21 mouse cellular contexts compared by ENCODE assay signal in the genomic region with DNA sequence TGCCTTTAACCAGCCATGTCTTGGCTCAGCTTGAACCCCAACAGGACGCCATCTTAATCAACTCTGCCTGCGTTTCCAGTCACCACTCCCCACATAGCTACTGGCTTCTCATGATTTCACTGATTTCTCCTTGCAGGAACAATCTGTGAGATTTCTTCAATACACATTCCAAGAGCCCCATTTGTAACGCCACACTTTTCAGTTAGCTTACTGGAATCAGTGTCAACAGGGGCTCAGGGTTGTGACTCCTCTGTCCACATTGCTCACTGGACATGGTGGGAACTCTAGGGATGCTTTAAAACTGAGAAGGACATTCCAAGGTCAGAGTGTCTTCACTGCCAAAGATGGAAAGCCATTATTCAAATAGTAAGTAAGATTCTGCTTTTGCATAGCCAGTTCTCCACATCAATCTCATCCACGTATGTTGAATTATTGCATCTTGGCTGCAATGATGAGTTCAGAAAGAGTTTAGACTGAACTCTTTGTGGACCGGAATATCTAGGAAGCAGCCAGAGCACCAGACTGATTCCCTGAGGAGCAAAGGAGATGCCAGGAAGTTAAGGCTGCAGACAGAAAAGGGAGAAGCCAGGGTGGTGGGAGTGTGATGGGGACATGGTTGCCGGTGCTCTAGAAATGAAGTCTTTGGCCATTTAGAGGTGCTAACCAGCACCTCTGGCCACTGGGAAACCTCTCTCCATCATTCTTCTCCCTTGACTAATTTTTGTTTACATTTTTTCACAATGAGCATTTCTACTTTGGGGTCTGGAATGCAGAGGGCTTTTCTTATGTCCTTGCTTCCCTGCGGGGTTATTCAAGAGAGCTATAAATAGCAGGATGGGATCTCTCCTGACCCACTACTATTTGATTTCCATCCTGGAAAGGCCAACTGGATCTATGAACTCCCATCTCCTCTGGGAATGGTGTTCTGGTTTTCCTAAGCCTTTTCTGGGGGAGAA.
DNase-seq lines count a peak whose midpoint lies in the region; ATAC-seq lines count a peak whose summit lies in the region.
"Had no signal": no experiment of that assay in that cellular context is flagged by ENCODE, and none has a peak within 500 bp of the region (broad histone marks: within the 10 kb centered on the region; RNA-seq: fewer than 3 reads in every experiment).

No protein-coding gene starts in this region.

- no peaks in the 10 kb centered on the region for H3K9me3 ChIP-seq in kidney, embryonic 16.5 days (ENCODE audit: low read length)
- H3K9me3 ChIP-seq in neural tube, embryonic 11.5 days (ENCODE audit: control insufficient read depth, low read length): no peaks in the 10 kb centered on the region
- no peaks in the 10 kb centered on the region for H3K9me3 ChIP-seq in stomach, embryonic 16.5 days (replicated peaks; ENCODE audit: control insufficient read depth, low read length)
- H3K9me3 ChIP-seq: embryonic facial prominence, embryonic 15.5 days; forebrain, embryonic 10.5 days; hindbrain, embryonic 12.5 days; limb, embryonic 15.5 days; liver, embryonic 15.5 days; midbrain, embryonic 13.5 days had no signal

- 0 out of 2 replicates have a peak overlapping the region, but pooled peaks have one; percentile 5 for H3K27ac ChIP-seq in kidney, embryonic 16.5 days (ENCODE audit: low read length)
- no peak overlapping the region for H3K27ac ChIP-seq in neural tube, embryonic 11.5 days (ENCODE audit: low read depth, low read length)
- H3K27ac ChIP-seq in stomach, embryonic 16.5 days (ENCODE audit: low read length): peak overlapping the region; percentile 8; the same call in 1 of the 2 replicates
- H3K27ac ChIP-seq: embryonic facial prominence, embryonic 15.5 days; forebrain, embryonic 10.5 days; hindbrain, embryonic 12.5 days; limb, embryonic 15.5 days; liver, embryonic 15.5 days; midbrain, embryonic 13.5 days had no signal

- H3K36me3 ChIP-seq in kidney, embryonic 16.5 days (ENCODE audit: insufficient read depth, low read length): no peaks in the 10 kb centered on the region
- no peaks in the 10 kb centered on the region for H3K36me3 ChIP-seq in neural tube, embryonic 11.5 days (ENCODE audit: control insufficient read depth, insufficient read depth, low read length)
- H3K36me3 ChIP-seq in stomach, embryonic 16.5 days (ENCODE audit: control insufficient read depth, insufficient read depth, low read length): no peaks in the 10 kb centered on the region
- H3K36me3 ChIP-seq: embryonic facial prominence, embryonic 15.5 days; forebrain, embryonic 10.5 days; hindbrain, embryonic 12.5 days; limb, embryonic 15.5 days; liver, embryonic 15.5 days; midbrain, embryonic 13.5 days had no signal

- ATAC-seq in kidney, embryonic 16.5 days (ENCODE audit: low FRiP score, low TSS enrichment): no peak
- no peak for ATAC-seq in neural tube, embryonic 11.5 days (ENCODE audit: insufficient read depth, low FRiP score, low TSS enrichment)
- no peak for ATAC-seq in stomach, embryonic 16.5 days (ENCODE audit: insufficient read depth, low FRiP score)
- ATAC-seq: forebrain, postnatal 0 days; inflammation-experienced regulatory T-cells, adult 6 months; midbrain, embryonic 13.5 days had no signal

- DNase-seq in heart, adult 11 months: peak; percentile 65
- DNase-seq in heart, adult 9 months (ENCODE audit: low spot score in 2 of 2): no peak
- DNase-seq in kidney, adult 18-20 months: no peak
- DNase-seq in neural tube, embryonic 11.5 days (ENCODE audit: low spot score): peak; percentile 4
- no peak for DNase-seq in neural tube, embryonic 10.5 days (ENCODE audit: extremely low spot score, low spot score)
- no peak for DNase-seq in cerebellum, postnatal 36 days
- DNase-seq: adrenal gland, adult 8-10 months; cerebellum, adult 9-11 months; forebrain, postnatal 0 days; kidney, postnatal 36 days; thymus, adult 2 months had no signal

- no peak overlapping the region for H3K9ac ChIP-seq in kidney, embryonic 16.5 days (replicated peaks; ENCODE audit: low read length)
- no peak overlapping the region for H3K9ac ChIP-seq in neural tube, embryonic 11.5 days (ENCODE audit: low read length)
- no peak overlapping the region for H3K9ac ChIP-seq in stomach, embryonic 16.5 days (ENCODE audit: low read length)
- H3K9ac ChIP-seq: embryonic facial prominence, embryonic 15.5 days; forebrain, postnatal 0 days; hindbrain, embryonic 12.5 days; limb, embryonic 15.5 days; liver, embryonic 15.5 days; midbrain, embryonic 13.5 days had no signal

- H3K4me3 ChIP-seq in kidney, embryonic 16.5 days (ENCODE audit: low read length): no peak overlapping the region
- H3K4me3 ChIP-seq in neural tube, embryonic 11.5 days (ENCODE audit: low read depth, low read length): no peak overlapping the region
- H3K4me3 ChIP-seq in stomach, embryonic 16.5 days (replicated peaks; ENCODE audit: low read length): no peak overlapping the region
- H3K4me3 ChIP-seq: embryonic facial prominence, embryonic 15.5 days; forebrain, embryonic 10.5 days; hindbrain, embryonic 12.5 days; limb, embryonic 15.5 days; liver, embryonic 15.5 days; midbrain, embryonic 13.5 days had no signal

- H3K4me2 ChIP-seq in kidney, embryonic 16.5 days (replicated peaks; ENCODE audit: low read depth, low read length): no peak overlapping the region
- H3K4me2 ChIP-seq in neural tube, embryonic 11.5 days (ENCODE audit: low read depth): no peak overlapping the region
- no peak overlapping the region for H3K4me2 ChIP-seq in stomach, embryonic 16.5 days (ENCODE audit: low read depth, low read length)
- H3K4me2 ChIP-seq: embryonic facial prominence, embryonic 15.5 days; hindbrain, embryonic 12.5 days; limb, embryonic 15.5 days; liver, embryonic 15.5 days; midbrain, embryonic 13.5 days had no signal

- WGBS in kidney, embryonic 16.5 days: 63% methylated on average over 7 of the region's 7 CpGs
- WGBS in neural tube, embryonic 11.5 days: 77% methylated on average over 7 of the region's 7 CpGs
- 58% methylated on average over 7 of the region's 7 CpGs for WGBS in stomach, embryonic 16.5 days

- H3K4me1 ChIP-seq in kidney, embryonic 16.5 days (ENCODE audit: insufficient read depth, low read length): peaks cover 16% of the 10 kb centered on the region; the same call in 1 of the 2 replicates
- 0 out of 2 replicates have a peak, but pooled peaks cover 3% of the 10 kb centered on the region for H3K4me1 ChIP-seq in neural tube, embryonic 11.5 days (ENCODE audit: control insufficient read depth, insufficient read depth, low read length)
- peaks cover 12% of the 10 kb centered on the region for H3K4me1 ChIP-seq in stomach, embryonic 16.5 days (ENCODE audit: control insufficient read depth, insufficient read depth, low read length)
- H3K4me1 ChIP-seq: hindbrain, embryonic 12.5 days; liver, embryonic 15.5 days; midbrain, embryonic 13.5 days had no signal

- H3K27me3 ChIP-seq in kidney, embryonic 16.5 days (ENCODE audit: insufficient read depth, low read length): no peaks in the 10 kb centered on the region
- H3K27me3 ChIP-seq in neural tube, embryonic 11.5 days (ENCODE audit: control insufficient read depth, insufficient read depth, low read length): no peaks in the 10 kb centered on the region
- no peaks in the 10 kb centered on the region for H3K27me3 ChIP-seq in stomach, embryonic 16.5 days (ENCODE audit: control insufficient read depth, insufficient read depth, low read length)
- H3K27me3 ChIP-seq: CH12.LX; embryonic facial prominence, embryonic 15.5 days; hindbrain, embryonic 12.5 days; limb, embryonic 15.5 days; midbrain, embryonic 13.5 days had no signal

Comparison
In these comparisons a context has a peak if more than half of its experiments do, and no peak if none do; other contexts are left out.
1. DNase-seq: peak in heart, adult 11 months (single experiment) and neural tube, embryonic 11.5 days (single experiment); none in heart, adult 9 months (0 of 2), kidney, adult 18-20 months (single experiment), neural tube, embryonic 10.5 days (single experiment) and cerebellum, postnatal 36 days (0 of 2).